Mouse (Mus musculus) CH12.LX (cell line): ENCODE results near the gene Klhl36.

ENCODE experiments used
- CTCF ChIP-seq, 2 experiments: IDR thresholded peaks in 1 of 2; conservative IDR thresholded peaks in 1 of 2; 2 replicates each; pipeline ENCODE4 v1.5.1; 2011 to 2012; ENCODE audit warnings: low read depth in 2 of 2, low read length in 2 of 2, improper control_type of control experiment in 1 of 2, inconsistent platforms in 1 of 2, mild to moderate bottlenecking in 1 of 2, moderate library complexity in 1 of 2
- MYC ChIP-seq: IDR thresholded peaks from 2 replicates; pipeline ENCODE4 v1.6.1; 2011; ENCODE audit warnings: low read depth, mild to moderate bottlenecking, improper control_type of control experiment, low read length
- POLR2A ChIP-seq: IDR thresholded peaks from 2 replicates; pipeline ENCODE4 v1.6.1; 2011; ENCODE audit warnings: low read depth, mild to moderate bottlenecking, improper control_type of control experiment, low read length
- RAD21 ChIP-seq: IDR thresholded peaks from 2 replicates; pipeline ENCODE4 v1.6.1; 2011; ENCODE audit warnings: low read depth, mild to moderate bottlenecking, low read length, improper control_type of control experiment, moderate library complexity
- ZMIZ1 ChIP-seq: IDR thresholded peaks from 2 replicates; pipeline ENCODE4 v1.6.1; 2012; ENCODE audit warnings: low read depth, mild to moderate bottlenecking, inconsistent platforms, low read length, improper control_type of control experiment

- TF ChIP-seq ZMIZ1 (no peak), CTCF (conservative IDR thresholded peaks at IDR 0.05 in 1 of 2, IDR thresholded peaks at IDR 0.05 in 1 of 2; ENCODE audit: low read depth in 2 of 2, low read length in 2 of 2) (no peak), MYC (no peak), RAD21 (no peak), POLR2A (no peak)
These were observed 35.9 kb downstream of the Klhl36 start for GRCm38 (mm10) chr8:119897933-119898332.
